Mouse (Mus musculus) heart, embryonic 15.5 days (tissue): Measurements from ENCODE around the gene Bbs9. TPM values are rescaled to one million over a fixed set of nuclear protein-coding genes. Genes with fewer than 3 reads are reported as not detected.
"Not testable (repeated sequence)": the region's sequence is repeated elsewhere in the genome, so short reads cannot be mapped to it uniquely, and the experiment has no call there.

Source experiments
- ATAC-seq: fragments of 200-750 bp; cut with Nextera tagmentation; replicated peaks from 2 replicates; pipeline ENCODE4 v1.8.0; 2017; ENCODE audit warnings: low read depth, moderate TSS enrichment; ENCODE audit not compliant: insufficient number of reproducible peaks, insufficient read depth, low FRiP score
- H3K27ac ChIP-seq: fragments of 300-500 bp; sonication (generic); 2 replicates; pipeline ENCODE4 v1.5.1; 2015; ENCODE audit warnings: mild to moderate bottlenecking, inconsistent platforms
- H3K27me3 ChIP-seq: fragments of 300-500 bp; sonication (generic); 2 replicates; pipeline ENCODE4 v1.6.1; 2015; ENCODE audit warnings: inconsistent platforms
- H3K36me3 ChIP-seq: fragments of 300-500 bp; sonication (generic); 2 replicates; pipeline ENCODE4 v1.6.1; 2015; ENCODE audit warnings: mild to moderate bottlenecking, inconsistent platforms
- H3K4me1 ChIP-seq: fragments of 300-500 bp; sonication (generic); replicated peaks from 2 replicates; pipeline ENCODE4 v1.6.1; 2015; ENCODE audit warnings: inconsistent platforms
- H3K4me2 ChIP-seq: fragments of 300-500 bp; sonication (generic); 2 replicates; pipeline ENCODE4 v1.6.1; 2015; ENCODE audit warnings: inconsistent platforms, mild to moderate bottlenecking, moderate library complexity
- H3K4me3 ChIP-seq: fragments of 300-500 bp; sonication (generic); 2 replicates; pipeline ENCODE4 v1.5.1; 2015; ENCODE audit warnings: mild to moderate bottlenecking, inconsistent platforms
- H3K9ac ChIP-seq: fragments of 300-500 bp; sonication (generic); 2 replicates; pipeline ENCODE4 v1.6.1; 2015; ENCODE audit warnings: mild to moderate bottlenecking, inconsistent platforms
- H3K9me3 ChIP-seq: fragments of 300-500 bp; sonication (generic); replicated peaks from 2 replicates; pipeline ENCODE4 v1.6.1; 2016; ENCODE audit warnings: inconsistent platforms
- WGBS: fragments of 180-500 bp; shearing (Covaris S2); methylation state at CpG from one replicate; pipeline ENCODE4 v1.1.7; 2015; ENCODE audit warnings: mixed read lengths; 5-methylcytosine and 5-hydroxymethylcytosine counted together
- polyA plus RNA-seq: library from polyadenylated mRNA; unstranded; fragments of >200 nt; fragmentation: Nextera tagmentation; extraction: Ambion mirVana; gene quantifications from 2 replicates; pipeline ENCODE4 v1.2.1, GENCODE M21; 2015

The Bbs9 gene
- polyA plus RNA-seq, 1 experiment from 2014 or later: 7.6 TPM

DNA sequence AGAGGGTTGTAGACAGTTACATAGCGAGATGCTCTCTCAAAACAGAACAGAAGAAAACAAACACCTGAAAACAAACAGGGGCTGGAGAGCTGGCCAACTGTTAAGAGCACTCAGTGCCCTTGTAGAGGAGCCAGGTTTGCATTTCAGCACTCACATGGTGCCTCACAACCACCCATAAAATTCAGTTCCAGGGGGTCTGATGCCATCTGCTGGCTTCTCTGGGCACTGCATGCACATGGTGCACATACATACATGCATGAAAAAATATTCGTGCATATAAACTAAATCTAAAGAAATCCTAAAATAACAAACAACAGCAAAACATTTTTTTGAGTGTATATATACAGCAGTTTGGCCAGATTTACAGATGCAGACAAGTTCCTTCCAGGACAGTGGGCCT is 228.0 kb downstream of the Bbs9 start:
- no peaks in the 10 kb centered on the region for H3K36me3 ChIP-seq
- no peaks in the 10 kb centered on the region for H3K9me3 ChIP-seq
- H3K4me1 ChIP-seq: no peaks in the 10 kb centered on the region
- no peak overlapping the region for H3K4me2 ChIP-seq
- H3K27me3 ChIP-seq: no peaks in the 10 kb centered on the region
- no peak overlapping the region for H3K9ac ChIP-seq
- 96% methylated on average over 2 of the region's 2 CpGs for WGBS
- no peak overlapping the region for H3K27ac ChIP-seq
- no peak overlapping the region for H3K4me3 ChIP-seq
- ATAC-seq: no peak

DNA sequence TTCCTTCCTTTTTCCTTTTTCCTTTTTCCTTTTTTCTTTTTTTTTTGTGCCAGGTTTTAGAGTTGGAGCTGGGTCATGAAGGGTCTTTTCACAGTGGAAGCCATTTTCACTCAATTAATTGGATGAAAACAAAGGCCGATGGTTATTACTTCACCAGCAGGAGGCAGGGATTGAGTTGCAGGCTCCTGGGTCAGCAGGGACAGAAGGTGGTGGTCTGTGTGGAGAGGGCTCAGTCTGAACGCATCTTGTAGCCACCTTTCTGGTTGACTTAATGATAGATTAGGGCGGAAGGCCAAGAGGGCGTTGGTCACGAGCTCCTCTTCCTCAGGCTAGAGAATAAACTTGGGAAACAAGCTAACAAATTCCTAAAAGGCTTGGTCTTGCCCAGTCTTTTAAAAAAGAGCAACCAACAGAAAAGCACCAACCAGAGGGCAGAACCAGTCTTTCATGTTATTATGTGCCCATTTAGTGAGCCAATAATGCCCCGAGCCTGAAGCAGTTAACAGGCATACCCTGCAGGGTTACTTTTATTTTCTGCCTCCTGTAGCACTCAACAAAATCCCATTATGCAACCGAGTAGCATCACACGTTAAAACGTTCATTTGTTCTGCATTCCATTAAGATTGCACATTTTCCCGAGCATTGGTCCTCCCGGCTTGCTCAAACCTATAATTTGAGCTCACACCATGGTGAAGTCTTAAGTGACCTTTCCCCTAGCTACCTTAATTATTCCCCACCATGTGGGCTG is 231.8 kb downstream of the Bbs9 start:
- Histone ChIP-seq H3K4me3 (no peak overlapping the region), H3K27me3 (no peaks in the 10 kb centered on the region), H3K9me3 (no peaks in the 10 kb centered on the region), H3K9ac (no peak overlapping the region), H3K4me1 (0 out of 2 replicates have a peak, but pooled peaks cover 3% of the 10 kb centered on the region), H3K27ac (no peak overlapping the region), H3K36me3 (no peaks in the 10 kb centered on the region), H3K4me2 (no peak overlapping the region)
- no peak for ATAC-seq
- 72% methylated on average over 11 of the region's 11 CpGs for WGBS

DNA sequence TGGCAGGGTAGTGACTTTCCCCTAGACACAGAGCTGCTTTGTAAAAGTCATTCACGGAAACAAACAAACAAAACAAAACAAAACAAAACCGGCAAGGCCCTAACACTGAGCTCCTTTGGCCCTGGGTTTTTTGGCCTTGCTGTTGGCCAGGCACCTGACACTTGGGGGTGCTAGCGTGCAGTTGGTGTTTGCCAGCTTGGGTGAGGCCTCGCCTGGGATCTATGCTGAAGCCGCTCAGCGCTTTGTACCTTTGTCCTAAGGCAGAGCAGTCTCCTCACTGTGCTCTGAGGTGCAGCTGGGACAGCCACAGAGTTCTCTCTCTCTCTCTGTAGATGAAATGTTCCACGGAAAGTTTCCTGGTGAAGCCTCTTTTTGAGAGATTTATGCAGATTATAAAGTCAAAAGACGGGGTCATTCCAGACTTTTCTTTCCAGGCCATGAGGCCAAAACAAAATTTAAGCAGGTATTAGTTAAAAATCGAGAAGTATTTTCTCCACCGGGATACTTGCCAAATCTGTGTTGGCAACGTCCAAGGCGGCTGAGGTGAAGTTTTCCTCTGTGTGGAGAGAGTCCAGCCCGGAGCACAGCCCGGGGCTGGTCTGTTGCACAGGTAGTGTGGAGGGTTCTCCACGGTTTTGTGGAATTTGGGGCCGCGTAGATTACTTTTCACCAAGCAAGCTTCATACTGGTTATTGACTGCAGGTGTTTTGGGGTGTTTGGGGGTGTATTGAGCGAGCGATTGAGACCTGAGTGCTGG is 233.6 kb downstream of the Bbs9 start:
- peaks cover 8% of the 10 kb centered on the region for H3K4me1 ChIP-seq
- H3K27me3 ChIP-seq: no peaks in the 10 kb centered on the region
- no peak overlapping the region for H3K27ac ChIP-seq
- WGBS: 50% methylated on average over 19 of the region's 19 CpGs
- no peak overlapping the region for H3K4me3 ChIP-seq
- no peak for ATAC-seq
- H3K9ac ChIP-seq: no peak overlapping the region
- no peaks in the 10 kb centered on the region for H3K9me3 ChIP-seq
- no peaks in the 10 kb centered on the region for H3K36me3 ChIP-seq
- H3K4me2 ChIP-seq: no peak overlapping the region

DNA sequence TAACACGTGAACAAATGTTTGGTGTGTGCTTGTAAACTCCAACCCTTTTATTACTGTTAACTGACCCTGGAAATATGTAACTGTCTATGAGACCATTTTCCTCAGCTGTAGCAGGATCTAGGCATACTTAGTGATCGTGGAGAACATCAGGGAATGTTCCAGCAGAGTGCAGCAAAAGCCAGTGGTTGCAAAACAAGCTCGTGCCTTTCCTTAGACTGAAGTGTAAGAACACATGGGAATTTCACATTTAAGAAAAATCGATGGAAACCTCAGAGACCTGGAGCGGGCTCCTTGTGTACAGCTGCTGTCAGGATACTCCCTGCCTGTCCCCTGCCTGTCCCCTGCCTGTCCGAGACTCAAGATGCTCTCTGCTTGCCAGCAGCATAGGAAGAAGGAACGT is 234.5 kb downstream of the Bbs9 start:
- no peak overlapping the region for H3K4me2 ChIP-seq
- H3K4me1 ChIP-seq: peaks cover 8% of the 10 kb centered on the region
- no peak overlapping the region for H3K9ac ChIP-seq
- no peak for ATAC-seq
- no peaks in the 10 kb centered on the region for H3K9me3 ChIP-seq
- no peaks in the 10 kb centered on the region for H3K36me3 ChIP-seq
- 69% methylated on average over 7 of the region's 7 CpGs for WGBS
- H3K27me3 ChIP-seq: no peaks in the 10 kb centered on the region
- H3K4me3 ChIP-seq: no peak overlapping the region
- H3K27ac ChIP-seq: no peak overlapping the region

DNA sequence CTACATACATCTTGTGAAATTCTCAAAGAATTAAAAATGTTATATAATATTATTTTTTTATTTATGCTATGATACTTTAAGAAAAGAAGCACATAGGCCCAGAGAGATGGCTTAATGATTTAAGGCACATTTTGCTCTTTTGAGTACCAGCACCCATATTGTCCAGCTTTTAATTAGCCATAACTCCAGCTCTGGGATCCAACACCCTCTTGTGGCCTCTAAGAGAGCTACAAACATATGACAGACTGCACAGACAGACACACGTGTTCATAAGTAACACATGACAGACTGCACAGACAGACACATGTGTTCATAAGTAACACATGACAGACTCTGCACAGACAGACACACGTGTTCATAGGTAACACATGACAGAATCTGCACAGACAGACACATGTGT is 235.8 kb downstream of the Bbs9 start:
- Histone ChIP-seq H3K36me3 (no peaks in the 10 kb centered on the region), H3K27me3 (no peaks in the 10 kb centered on the region), H3K9ac (no peak overlapping the region), H3K4me1 (peaks cover 8% of the 10 kb centered on the region), H3K27ac (no peak overlapping the region), H3K4me2 (no peak overlapping the region), H3K4me3 (no peak overlapping the region), H3K9me3 (no peaks in the 10 kb centered on the region)
- no peak for ATAC-seq
- 79% methylated on average over 2 of the region's 2 CpGs for WGBS

DNA sequence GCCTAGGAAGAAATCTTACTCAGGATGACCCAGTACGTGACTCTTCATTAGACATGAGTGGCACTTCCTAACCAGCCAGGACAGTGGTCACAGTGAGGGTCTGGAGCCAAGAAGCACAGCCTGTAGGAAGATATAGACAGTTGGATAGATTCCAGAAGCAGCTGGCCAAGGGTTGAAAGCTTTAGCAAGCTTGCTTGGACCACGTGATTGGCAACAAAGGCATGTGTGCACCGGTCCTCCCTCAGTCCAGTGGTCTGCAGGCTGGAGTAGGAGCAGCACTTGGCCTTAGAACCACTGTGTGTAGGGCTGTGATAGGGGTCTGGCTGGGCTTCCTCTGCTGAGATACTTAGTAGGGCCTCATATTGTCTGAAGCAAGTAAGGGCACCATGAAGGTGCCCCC is 237.2 kb downstream of the Bbs9 start:
- Histone ChIP-seq H3K27ac (no peak overlapping the region), H3K36me3 (no peaks in the 10 kb centered on the region), H3K27me3 (no peaks in the 10 kb centered on the region), H3K4me1 (peaks cover 8% of the 10 kb centered on the region), H3K4me3 (no peak overlapping the region), H3K9me3 (no peaks in the 10 kb centered on the region), H3K9ac (no peak overlapping the region), H3K4me2 (no peak overlapping the region)
- ATAC-seq: 0 out of 2 replicates have a peak, but pooled peaks have one; percentile 50
- 26% methylated on average over 3 of the region's 3 CpGs for WGBS

DNA sequence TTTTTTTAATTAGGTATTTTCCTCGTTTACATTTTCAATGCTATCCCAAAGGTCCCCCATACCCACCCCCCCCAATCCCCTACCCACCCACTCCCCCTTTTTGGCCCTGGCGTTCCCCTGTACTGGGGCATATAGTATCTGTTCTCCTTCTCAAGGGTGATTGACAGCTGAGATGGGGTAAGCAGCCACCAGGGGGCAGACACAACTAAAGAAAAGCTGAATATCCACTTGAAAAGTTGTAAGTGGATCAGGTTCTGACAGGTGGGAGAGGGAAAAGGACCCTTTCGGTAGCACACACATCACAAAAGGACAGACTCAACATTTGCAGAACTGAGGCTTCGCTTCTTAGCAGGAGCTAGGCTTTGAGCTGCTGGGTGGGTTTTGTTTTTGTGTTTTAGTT is 237.8 kb downstream of the Bbs9 start:
- H3K4me3 ChIP-seq, H3K9ac ChIP-seq, H3K9me3 ChIP-seq, ATAC-seq, H3K36me3 ChIP-seq, H3K4me1 ChIP-seq, H3K4me2 ChIP-seq, H3K27ac ChIP-seq, H3K27me3 ChIP-seq: not testable (repeated sequence)
- 35% methylated on average over 4 of the region's 4 CpGs for WGBS

DNA sequence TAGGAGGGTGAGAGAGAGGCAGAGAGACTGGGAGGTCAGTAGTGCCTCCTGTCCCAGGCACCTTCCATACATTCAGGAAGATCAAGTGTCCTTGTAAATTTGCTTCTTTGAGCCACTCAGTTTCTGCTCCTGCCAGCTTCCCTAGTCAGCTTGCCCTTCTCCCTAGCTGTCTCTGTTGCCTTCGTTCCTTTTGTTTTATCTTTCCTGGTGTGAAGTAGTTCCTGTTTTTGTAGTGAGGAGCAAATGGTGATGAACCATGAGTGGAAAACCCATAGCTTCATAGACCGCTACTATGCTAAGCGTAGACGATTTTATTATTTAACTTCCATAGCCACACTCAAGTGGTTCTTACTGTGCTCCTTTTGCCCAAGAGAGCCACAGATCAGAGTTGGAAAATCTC is 242.1 kb downstream of the Bbs9 start:
- peaks cover 5% of the 10 kb centered on the region for H3K4me1 ChIP-seq
- no peak overlapping the region for H3K4me3 ChIP-seq
- H3K9ac ChIP-seq: no peak overlapping the region
- no peak overlapping the region for H3K4me2 ChIP-seq
- no peak overlapping the region for H3K27ac ChIP-seq
- no peaks in the 10 kb centered on the region for H3K36me3 ChIP-seq
- WGBS: 81% methylated on average over 4 of the region's 4 CpGs
- ATAC-seq: no peak
- no peaks in the 10 kb centered on the region for H3K27me3 ChIP-seq
- H3K9me3 ChIP-seq: no peaks in the 10 kb centered on the region

DNA sequence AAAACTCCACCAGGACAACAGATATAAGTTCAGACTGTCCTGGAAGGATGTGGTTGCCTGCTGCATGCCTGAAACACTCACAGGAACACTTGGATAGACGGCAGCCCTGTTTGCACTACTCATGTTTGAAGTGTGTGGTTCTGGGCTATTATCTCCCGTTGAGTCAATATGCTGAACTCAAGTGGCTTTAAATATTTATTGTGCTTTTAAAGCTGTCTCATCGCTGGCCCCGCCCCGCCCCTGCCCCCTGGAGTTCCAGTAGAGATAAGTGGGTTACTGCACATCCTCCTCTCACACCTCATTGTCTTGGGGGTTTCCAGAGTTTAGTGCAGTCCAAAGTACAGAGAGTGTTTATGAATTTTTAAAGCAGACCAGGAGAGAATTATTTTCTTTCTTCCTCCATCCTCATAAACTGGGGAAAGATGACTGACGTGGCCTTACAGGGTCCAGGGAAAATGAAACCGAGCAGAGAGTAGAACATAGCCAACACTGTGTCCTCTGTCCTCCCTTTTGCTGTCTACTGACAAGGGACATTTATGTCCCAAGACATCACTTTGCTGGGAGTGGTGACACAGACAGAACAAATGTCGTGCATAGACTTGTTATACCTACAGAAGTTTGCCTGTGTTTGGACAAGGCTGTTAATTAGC is 242.8 kb downstream of the Bbs9 start:
- Histone ChIP-seq H3K4me2 (no peak overlapping the region), H3K27ac (no peak overlapping the region), H3K9me3 (no peaks in the 10 kb centered on the region), H3K4me3 (no peak overlapping the region), H3K27me3 (no peaks in the 10 kb centered on the region), H3K9ac (no peak overlapping the region), H3K36me3 (no peaks in the 10 kb centered on the region), H3K4me1 (no peaks in the 10 kb centered on the region; the same call in 1 of the 2 replicates)
- ATAC-seq: no peak
- 52% methylated on average over 8 of the region's 8 CpGs for WGBS

DNA sequence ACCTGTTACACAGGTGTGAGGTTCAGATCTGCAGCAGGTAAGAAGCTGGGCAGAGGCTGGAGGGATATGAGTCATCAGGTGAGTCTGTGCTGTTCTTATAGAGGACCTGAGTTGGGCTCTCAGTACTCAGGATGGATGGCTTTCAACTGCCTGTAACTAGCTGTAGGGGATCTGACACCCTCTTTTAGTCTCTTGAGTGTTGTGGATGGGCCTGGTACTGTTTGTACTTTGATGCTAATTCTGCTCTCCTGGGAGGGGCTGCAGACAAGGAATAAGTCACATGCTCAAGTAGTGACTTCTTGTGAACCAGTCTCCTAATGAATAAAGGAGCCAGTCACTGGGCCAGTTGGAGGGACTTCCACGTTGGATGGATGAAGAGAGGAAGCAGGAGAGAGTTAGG is 257.1 kb downstream of the Bbs9 start:
- Histone ChIP-seq H3K27me3 (no peaks in the 10 kb centered on the region), H3K9ac (no peak overlapping the region), H3K4me1 (no peaks in the 10 kb centered on the region), H3K4me3 (no peak overlapping the region), H3K36me3 (no peaks in the 10 kb centered on the region), H3K4me2 (no peak overlapping the region), H3K27ac (no peak overlapping the region), H3K9me3 (no peaks in the 10 kb centered on the region)
- ATAC-seq: no peak
- WGBS: 79% methylated on average over 1 of the region's 1 CpGs

DNA sequence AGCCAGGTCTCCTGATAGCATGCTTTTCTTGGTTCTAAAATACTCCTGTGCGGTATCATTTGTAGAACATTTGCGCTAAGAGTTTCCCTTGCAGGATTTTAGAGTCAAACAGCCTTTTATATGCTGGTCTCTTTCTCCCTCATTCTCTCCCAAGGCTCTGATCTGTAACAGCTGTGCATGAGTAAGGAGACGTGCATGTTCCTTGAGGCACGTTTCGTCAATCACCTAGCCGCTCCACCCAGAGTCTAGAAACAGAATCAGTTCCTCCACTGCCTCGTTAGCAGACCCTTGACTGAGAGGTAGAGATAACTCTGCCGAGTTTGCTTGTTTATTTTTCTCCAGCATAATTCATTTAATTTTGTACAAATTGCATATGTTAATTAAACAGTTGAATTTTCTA is 259.4 kb downstream of the Bbs9 start:
- no peak overlapping the region for H3K4me2 ChIP-seq
- H3K9ac ChIP-seq: no peak overlapping the region
- no peaks in the 10 kb centered on the region for H3K4me1 ChIP-seq
- ATAC-seq: no peak
- WGBS: 53% methylated on average over 8 of the region's 8 CpGs
- no peak overlapping the region for H3K4me3 ChIP-seq
- no peak overlapping the region for H3K27ac ChIP-seq
- no peaks in the 10 kb centered on the region for H3K27me3 ChIP-seq
- H3K9me3 ChIP-seq: no peaks in the 10 kb centered on the region
- no peaks in the 10 kb centered on the region for H3K36me3 ChIP-seq
